Mouse (Mus musculus): ENCODE results near the gene Mucl3.

Gene Mucl3

DNA sequence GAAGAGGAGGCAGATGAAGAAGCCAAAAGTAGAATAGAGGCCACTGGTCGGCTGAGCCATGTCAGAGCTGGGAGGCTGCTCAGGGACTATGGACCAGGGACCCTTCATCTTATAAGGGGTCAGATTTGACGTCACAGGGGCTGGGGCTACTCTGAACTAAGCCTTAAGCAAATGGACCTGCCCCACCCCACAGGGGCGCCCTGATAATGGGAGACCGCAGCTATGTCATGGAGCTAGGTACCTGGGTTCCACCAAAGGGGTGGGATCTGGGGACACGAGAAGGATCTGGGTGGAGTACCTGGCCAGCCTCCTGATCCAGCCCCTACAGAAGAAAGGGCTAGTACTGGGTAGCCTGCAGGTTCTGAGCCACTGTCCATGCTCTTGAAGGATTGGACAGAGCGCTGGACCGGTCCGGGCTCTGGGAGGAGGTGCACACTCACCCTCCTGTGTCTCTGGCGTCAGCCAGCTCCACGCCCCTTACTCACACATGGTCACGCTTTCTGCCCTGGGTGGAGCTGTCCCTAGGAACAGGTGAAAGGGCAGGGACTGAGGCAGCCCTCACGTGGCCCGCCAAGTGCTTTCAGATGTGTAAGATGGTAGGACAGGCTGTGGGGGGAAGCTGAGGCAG is at the start of gene Mucl3:
TSS of gene Mucl3 (minus strand) at position 87 of the 628 bp plus-strand sequence.
- DNase-seq (ENCODE audit: low spot score) = no peak

DNA sequence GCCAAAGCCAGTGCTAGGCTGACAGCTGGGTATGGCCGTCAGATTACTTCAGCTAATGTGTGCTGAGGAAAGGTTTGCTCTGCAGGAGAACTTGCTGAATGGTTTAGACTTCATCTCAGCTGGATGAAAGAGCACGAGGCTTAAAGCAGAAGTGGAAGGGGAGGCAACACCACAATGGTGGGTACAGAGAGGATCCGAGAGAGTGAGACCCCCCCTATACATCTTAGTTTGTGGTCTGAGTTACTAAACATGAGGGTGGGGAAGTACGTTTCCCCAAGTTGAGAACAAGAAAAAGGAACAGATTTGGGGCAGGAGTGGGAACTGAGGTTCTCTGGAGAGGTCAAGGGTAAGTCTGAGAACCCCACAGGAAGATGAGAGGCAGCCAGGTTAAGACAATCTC is 48.9 kb upstream of the Mucl3 start:
- DNase-seq (ENCODE audit: low spot score) = no peak

DNA sequence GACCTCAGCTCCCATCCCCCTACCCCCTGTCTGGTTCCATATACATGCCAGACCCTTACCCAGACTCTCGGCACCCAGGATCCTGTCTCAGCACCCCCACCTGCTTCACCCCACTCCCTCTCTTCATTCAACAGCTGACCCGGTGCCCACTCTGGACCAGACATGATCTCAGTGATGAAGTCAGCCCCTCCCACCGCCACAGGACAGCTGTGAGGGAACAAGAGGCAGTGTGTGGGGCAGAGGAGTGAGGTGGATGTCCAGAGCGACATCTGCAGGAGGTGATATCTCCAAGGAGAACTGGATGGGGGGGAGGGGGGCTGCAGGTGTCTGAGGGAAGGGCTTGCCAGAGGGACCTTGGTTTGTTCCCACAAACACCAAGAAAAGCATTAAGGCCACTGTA is 48.3 kb upstream of the Mucl3 start:
- no peak for DNase-seq (ENCODE audit: low spot score)

DNA sequence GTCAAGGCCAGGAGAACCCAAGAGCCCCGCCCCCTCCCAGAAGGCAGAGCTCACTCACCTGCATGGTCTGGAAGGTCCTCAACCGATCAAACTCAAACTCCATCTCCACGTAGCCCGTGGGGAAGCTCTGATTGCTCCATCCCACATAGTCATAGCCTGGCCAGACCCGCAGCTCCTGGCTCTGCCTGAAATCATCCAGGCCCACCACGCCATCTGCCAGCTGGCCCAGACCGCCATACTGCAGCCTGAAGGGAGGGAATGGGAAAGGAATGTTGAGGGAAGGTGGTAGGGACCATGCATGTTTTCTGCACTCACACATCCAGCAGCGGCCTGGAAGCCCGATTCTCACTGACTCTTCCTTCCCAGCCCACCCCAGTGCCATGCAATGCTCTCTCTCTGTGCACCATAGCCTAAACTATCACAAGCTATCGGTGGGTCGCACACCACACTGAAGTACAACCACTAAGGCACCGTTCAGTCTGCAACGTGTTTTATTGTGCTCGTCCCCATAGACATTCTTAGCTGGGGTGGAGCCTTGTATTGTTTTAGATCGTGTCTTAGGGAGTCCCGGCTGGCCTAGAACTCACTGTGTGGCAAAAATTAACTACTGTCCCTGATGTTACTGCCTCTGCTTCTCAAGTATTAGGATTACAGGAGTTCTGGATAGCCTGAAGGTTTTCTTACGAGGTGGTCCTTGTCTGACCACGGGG is 46.6 kb upstream of the Mucl3 start:
- no peak for DNase-seq (ENCODE audit: low spot score)

DNA sequence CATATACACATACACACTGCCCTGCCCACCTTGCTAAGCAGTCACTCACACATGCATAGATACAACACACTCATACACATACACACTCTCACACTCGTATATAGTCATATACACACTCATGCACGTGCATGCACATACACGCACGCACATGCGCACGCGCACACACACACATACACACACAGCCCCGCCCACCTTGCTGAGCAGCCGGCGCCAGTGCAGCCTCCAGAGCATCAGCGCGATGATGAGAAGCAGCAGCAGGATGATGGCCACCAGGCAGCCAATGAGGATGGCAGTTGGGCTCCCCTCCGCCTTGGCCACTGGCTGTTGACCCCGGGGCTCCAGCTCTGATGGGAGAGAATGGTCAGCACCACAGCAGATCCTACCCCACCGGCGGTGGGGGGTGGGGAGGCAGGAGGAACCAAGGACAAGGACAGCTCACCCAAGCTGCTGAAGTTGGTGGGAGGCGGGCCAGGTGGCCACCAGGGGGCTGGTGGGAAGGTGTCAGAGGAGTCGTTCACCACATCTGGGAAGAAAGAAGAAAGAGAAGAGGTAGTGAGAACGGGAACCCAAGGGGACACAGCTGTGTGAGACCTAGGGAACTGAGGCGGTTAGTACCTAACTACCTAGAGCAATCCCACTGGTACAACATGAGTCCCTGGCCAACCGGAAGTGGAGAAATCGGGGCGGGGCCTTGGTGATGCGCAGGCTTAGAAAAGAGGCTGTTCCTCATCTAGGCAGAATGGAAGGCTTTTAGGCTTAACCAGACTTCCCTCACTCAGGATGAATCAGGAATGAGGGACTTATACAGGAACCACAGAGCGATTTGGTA is 45.1 kb upstream of the Mucl3 start:
- no peak for DNase-seq (ENCODE audit: low spot score)

DNA sequence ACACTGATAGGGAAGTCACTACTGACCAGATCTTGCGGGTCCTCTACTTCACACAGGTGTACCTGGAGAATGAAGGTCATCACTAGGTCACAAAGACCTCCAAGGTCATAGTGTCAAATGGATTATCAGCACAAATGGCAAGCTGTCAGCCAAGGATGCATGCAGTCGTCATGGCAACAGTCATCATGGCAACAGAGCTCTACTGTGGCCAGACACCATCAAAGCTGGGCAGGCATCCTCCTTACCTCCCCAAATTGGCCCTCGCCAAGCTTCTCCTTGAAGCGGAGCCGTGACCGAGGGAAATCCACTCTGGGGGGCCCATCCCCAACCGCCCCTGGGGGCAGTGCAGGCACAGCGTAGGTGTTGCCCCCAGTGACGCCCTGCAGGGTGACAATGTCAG is 41.6 kb upstream of the Mucl3 start:
- DNase-seq (ENCODE audit: low spot score) = no peak

DNA sequence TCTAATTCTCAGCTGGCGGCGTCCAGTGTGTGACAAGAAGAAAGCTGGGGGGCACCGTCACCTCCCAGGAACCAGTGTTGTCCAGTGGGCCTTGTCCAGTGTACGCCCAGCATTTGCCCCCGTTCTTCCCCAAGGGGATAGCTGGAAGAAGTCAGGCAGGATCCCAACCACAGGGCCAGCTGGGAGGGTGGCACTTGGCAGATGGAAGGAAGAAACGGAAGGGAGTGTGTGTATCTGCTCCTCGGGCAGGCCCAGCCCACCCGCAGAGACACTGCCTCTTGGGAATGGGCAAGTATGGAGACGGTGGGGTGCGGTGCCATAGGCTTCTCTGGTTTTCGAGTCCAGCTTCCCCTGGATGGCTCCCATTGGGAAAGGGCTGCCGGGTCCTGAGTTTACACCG is 38.5 kb upstream of the Mucl3 start:
- no peak for DNase-seq (ENCODE audit: low spot score)

DNA sequence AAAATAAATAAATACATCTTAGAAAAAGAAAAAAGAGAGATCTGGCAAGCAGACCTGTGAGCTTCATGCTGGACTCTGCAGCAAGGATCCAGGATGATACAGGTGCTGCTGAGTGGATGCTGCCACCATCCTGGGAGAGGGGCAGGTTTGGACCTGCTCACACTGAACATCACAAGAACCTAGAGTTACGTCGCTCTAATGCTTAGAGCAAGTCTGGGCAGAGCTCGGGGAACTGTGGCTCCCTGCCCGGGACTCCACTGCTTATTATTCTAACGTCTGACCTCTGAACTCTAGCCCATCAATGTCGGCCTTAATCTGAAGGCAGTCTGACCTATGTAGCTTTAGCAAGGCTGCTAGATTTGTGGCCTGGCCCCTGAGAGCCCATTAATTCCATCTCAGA is 37.1 kb upstream of the Mucl3 start:
- no peak for DNase-seq (ENCODE audit: low spot score)

DNA sequence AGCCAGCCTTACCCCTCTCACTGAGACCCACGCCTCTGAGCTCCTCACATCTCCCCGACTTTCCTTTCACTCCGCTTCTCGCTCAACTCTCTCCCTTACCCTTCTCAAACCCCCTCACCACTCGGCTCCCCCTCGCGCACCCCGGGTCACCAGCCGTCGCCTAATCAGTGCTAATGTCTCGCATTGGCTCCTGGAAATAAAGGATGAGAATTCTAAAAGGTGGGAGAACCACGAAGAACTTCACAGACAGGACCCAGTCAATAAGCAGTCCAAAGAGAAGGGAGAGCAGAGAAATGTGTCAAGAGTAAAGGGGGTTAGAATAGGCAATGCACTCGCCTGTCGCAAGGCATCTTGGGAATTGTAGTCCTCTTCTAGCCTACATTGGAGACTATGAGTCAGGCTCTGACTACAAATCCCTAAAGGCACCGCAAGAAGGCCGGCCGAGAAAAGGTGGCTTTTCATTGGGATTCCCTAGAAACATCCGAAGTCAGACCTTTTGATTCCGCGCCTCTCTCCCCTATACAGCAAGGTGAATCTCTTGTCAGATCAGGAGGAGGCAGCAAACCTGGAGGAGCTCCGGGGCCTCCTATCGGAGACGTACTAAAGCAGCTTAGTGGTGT is 30.0 kb upstream of the Mucl3 start, which contains the start of gene Gtf2h4:
TSS of gene Gtf2h4 (minus strand) at position 324 of the 620 bp plus-strand sequence.
- peak; percentile 92 for DNase-seq (ENCODE audit: low spot score)

DNA sequence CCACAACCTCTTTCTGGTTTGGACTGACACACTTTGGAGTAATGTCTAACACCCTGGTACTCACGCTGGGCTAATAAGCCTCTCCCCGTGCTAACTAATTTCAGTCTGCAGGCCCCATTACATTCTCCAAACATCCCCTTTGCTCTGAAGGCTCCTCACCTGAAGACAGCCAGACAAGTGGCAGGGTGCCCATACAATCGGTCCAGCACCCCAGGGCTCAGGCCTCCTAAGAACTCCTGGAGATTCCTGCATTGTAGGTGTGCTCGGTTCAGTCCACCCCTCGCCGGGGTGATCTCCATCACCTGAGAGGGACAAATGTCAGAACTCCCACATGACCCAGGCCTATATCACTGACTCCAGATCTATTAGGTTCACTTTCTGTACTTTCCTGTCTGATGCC is 29.0 kb upstream of the Mucl3 start:
- no peak for DNase-seq (ENCODE audit: low spot score)

DNA sequence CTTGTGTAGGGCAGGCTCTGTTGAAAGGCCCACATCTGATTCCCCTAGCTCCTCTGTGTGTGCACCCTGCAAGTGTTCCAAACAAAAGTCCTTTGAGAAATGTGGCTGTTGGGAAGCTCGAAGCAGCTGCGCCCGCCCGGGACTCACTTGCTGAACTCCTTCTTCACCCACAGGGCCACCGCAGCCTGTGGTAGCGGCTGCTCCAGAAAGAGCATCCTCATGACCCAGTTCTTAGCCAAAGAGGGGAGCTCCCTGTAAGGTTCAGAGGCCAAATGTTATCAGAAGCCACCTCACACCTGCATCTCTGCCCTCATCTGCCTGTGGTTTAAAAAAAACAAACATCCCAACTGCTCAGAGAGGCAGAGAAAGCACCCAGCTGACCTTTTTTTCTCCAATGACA is 28.4 kb upstream of the Mucl3 start:
- no peak for DNase-seq (ENCODE audit: low spot score)

DNA sequence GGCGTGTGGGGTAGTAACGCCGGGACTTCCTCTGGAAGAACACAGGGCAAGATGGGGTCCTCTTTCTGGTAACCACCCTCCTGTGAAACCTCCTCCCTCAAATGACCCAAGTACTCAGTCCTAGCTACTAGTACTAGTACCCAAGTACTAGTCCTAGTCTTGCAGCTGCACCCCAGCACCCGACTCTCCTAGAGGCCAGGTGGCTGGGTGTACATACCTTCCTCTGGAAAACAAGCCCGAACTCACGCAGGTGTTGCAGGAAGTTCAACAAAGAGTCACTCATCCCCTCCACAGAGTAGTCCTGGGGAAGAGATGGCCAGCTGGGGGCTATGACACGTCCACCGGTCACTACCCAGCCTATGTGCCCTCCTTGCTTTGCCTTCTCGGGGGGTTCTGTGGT is 26.2 kb upstream of the Mucl3 start:
- no peak for DNase-seq (ENCODE audit: low spot score)

DNA sequence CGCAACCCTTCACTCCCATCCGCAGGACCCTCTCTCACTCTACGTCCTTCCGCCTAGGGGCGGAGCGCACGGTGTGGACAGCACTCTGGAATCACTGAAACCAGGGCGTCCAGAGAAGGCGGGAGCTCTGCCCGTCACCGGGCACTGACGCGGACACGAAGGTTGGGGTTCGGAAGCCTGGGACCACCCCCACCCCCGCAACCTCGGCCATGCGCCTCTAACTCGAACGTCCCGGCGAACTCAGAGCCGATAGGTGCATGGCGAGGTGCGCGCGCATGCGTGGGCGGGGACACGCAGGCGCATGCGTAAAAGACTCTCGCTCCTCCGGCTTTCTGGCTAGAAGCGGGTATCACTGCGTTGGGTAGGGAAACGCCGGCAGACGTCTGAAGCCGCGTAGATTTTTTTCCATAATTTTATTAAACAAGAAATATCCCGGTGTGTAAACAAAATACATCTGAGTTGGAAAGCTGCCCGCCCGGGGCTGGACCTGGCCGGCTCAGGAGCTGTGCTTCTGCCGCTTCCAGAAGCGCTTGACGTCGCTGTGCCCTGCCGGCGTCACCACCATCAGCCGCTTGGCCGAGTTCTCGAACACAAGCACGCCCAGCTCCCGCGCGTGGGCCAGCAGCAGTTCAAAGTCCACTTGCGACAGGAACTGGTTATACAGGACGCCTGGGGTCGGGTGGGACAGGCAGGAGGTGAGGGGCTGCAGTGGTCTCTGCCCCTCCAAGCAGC is 24.0 kb upstream of the Mucl3 start, which contains the start of gene Vars2:
TSS of gene Vars2 (minus strand) at position 259 of the 732 bp plus-strand sequence.
- DNase-seq (ENCODE audit: low spot score) = peak; percentile 94

DNA sequence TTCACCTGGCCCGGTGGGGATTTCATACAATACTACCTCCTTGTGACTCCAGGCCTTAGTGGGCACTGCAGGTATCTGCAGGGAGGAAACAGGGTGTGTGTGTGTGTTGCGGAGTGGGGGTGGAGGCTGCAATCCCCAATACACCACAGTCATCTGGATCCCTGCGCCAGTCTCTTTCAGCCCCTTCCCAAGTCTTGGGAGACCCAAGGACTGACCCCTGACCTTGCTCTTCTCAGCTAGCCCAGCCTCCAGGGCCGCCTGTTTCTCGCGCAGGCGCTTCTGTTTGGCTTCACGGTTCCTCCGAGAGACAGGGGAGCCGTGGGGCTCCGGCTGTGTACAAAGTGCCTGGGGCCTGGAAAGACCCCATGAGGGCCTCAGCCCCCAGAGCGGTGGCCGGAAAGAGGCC is 23.4 kb upstream of the Mucl3 start:
- no peak for DNase-seq (ENCODE audit: low spot score)

DNA sequence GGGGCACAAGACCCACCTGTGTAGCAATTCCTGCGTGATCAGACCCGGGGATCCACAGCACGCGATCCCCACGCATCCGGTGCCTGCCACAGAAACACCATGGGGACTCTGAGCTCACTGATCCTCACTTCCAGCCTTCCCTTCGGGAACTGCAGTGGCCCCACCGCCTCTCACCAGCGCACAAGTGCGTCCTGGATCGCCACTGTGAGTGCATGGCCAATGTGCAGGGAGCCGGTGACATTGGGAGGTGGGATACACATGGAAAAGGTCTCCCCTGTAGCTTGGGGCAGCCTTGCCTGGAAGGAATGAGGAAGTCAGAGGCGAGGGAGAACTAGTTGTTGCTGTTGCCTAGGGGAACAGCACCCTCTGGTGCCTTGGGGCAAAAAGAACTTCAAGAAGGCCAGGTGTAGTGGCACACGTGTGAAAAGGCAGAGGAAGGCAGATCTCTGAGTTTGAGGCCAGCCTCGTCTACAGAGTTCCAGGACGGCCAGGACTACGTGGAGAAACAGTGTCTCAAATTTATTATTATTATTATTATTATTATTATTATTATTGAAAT is 22.5 kb upstream of the Mucl3 start:
- DNase-seq (ENCODE audit: low spot score) = no peak

DNA sequence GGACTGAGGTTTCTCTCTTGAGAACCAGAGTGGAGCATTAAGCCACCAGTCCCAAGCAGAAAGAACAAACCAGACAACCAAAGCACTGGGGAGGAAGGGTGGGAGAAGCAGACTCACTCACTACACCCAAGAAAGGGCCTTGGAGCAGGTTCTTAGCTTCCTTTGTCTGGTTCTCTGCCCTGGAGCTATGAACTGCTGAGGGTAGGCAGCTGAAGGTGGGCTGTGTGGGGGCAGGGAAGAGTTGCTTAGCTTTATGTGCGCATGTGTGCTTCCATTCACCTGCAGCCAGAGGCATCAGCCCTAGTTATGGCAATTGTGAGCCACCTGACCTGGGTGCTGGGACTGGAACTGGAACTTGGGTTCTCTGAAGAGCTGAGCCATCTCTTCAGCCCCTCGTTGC is 9.6 kb upstream of the Mucl3 start:
- no peak for DNase-seq (ENCODE audit: low spot score)

DNA sequence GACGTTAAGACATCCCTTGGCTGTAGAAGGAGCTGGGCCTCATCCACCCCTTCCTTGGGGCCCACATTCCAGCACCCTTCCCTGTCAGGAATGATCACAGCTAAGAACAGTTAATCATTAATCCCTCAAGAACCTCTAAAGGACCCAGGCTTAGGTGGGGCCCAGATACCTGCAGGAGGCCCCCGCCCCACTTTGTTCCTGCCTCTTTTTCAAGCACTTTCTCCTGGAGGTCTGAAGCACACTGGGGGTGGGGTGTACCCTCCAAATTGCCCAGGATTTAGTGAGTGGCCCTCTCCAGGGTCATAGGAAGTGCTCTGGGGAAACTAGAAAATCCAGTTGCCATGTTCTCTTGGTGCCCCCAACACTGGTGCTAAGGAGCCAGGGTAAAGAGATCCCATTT is 5.9 kb upstream of the Mucl3 start:
- no peak for DNase-seq (ENCODE audit: low spot score)

DNA sequence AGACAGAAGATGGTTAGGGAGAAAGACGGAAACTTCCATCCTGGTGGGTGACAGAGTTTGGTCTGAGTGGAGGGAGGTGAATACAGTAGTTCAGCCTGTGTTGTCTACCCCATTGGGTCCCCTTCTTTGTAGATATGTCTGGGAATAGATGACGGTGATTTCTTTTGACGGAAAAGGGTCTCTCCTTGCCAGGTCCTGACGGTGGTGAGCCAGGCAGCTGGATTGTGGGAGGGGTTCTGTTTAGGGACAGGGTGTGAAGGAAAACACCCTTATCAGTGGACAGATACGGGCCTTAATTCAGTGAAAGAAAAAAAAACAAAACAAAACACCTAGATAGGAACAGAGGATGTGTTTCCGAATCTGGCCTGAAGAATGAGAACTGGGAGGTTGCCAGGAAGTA is 4.1 kb downstream of the Mucl3 start:
- no peak for DNase-seq (ENCODE audit: low spot score)

DNA sequence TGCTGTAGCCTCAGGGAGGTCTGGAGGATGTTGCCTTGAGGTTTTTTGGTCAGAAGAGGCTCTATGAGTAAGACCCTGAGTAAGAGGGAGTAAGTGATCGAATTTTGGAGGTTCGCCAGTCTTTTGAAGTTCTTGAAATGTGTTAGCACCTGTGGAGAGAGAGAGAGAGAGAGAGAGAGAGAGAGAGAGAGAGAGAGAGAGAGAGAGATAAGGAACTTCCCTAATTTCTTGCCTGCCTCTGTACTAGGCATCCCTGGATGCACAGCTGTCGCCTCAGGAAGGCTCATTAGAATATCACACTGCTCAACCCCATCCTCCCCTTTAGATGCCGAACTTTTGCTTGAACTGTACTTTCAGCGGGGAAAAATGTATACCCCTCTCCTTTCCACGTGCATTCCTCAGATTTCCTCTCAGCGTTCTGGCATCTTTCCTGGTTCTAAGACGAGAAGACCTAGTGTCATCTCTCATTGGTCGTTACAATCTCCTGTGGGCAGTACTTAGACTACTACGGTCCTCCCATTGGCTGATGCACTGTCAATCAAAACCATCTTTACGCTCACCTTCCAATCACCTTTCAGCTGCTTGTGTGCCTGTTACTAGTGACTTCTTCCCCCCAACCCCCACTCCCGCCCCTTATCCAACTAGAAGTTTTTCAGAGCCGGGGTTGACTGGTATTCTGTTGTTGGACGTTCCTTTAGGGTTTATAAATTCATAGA is 4.9 kb downstream of the Mucl3 start:
- peak; percentile 18 for DNase-seq (ENCODE audit: low spot score)

DNA sequence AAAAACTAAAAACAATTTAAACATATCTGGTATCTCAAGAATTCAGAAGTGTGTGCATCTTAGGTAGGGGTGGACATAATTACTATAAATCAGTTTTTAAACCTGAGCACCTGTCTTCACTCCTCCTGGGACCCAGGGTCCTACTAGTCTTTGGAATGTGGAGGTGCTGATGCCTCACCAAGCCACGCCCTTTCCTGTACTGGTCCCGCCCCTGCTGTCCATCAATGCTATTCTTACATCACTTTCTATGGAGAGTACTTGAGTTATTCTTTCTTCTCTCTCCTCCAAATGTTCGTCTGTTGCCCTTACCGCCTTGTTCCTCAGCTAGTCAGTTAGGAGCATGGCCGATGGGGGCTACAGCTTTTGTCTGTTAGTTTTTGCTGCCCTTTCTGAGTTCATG is 7.1 kb downstream of the Mucl3 start:
- DNase-seq (ENCODE audit: low spot score) = no peak

DNA sequence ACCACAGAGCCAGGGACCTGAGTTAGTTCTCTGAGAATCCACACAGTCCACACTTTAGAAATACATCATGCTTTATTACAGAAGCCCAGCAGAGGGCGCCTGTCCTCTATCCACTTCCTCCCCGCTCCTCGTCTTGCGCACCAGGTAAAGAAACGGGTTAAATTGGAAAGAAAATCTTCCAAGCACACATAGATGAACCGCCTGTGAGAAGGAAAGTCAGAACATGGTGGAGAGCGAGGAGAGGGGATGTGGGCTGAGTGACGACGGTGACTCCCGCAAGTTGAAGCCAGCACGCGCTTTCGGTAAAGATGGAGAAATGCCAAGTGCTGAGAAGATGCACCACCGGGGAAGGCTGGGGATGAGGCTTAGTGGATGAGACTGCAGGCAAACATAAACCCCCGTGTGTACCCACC is 7.8 kb downstream of the Mucl3 start:
- peak; percentile 56 for DNase-seq (ENCODE audit: low spot score)
